Mouse (Mus musculus) effector memory CD4-positive, alpha-beta T cell, adult 5 months (primary cell): ENCODE measurements around the gene Mcmbp. TPM values are rescaled to one million over a fixed set of nuclear protein-coding genes. Genes with fewer than 3 reads are reported as not detected.

Source experiments
- polyA plus RNA-seq: library from polyadenylated mRNA; unstranded; fragments of 100-300 nt; shearing (Covaris generic); gene quantifications from one replicate; pipeline ENCODE4 v1.2.1, GENCODE M21; 2017

The Mcmbp gene
- polyA plus RNA-seq: 112 TPM

GRCm38 (mm10) chr7:128740334-128740733, at the start of gene Mcmbp:
TSS of gene Mcmbp (minus strand) at chr7:128740495.

GRCm38 (mm10) chr7:128744684-128745485, 4.6 kb upstream of the Mcmbp start, which contains the start of gene Sec23ip:
TSS of gene Sec23ip (plus strand) at chr7:128744943.

Other genes starting within 250 kb of the Mcmbp start
- gene Bag3, start 216.9 kb downstream of the Mcmbp start, polyA plus RNA-seq: 31.0 TPM
- 19.4 TPM for gene Inpp5f, start 129.2 kb downstream of the Mcmbp start, polyA plus RNA-seq
- gene Sec23ip, start 4.4 kb upstream of the Mcmbp start, polyA plus RNA-seq: 33.6 TPM